Mouse (Mus musculus) olfactory bulb, adult 2 months (tissue): ENCODE data around the gene Mtmr3.

ENCODE experiments used
- CTCF ChIP-seq: fragments of 200-500 bp; IDR thresholded peaks from 2 replicates; pipeline ENCODE4 v1.5.1; 2012; ENCODE audit warnings: low read depth, mild to moderate bottlenecking, low read length, moderate library complexity; ENCODE audit not compliant: insufficient read depth
- POLR2A ChIP-seq: fragments of 200-500 bp; IDR thresholded peaks from 2 replicates; pipeline ENCODE4 v1.6.1; 2012; ENCODE audit warnings: mild to moderate bottlenecking, low read depth, low read length, moderate library complexity; ENCODE audit not compliant: insufficient read depth

GRCm38 (mm10) chr11:4621866-4622265 lies 27.2 kb upstream of the Mtmr3 start:
- TF ChIP-seq CTCF = no peak
- no peak for TF ChIP-seq POLR2A
